Mouse (Mus musculus) embryonic stem cell, embryonic (primary cell): ENCODE measurements around the gene Adam12.

Experiments
- CTCF ChIA-PET, 4 experiments: fragments of 300-600 bp in 2 of 4; fragments of 350-600 bp in 2 of 4; sonication (Branson Sonifier 250); formaldehyde crosslinking; loops; one replicate each; lab custom pipeline; 2022; ENCODE audit warnings: inconsistent platforms in 2 of 4; lab: Charles Lee
- POLR2A ChIA-PET, 4 experiments: fragments of 300-600 bp in 2 of 4; fragments of 350-600 bp in 2 of 4; sonication (Branson Sonifier 250); formaldehyde crosslinking; loops; one replicate each; lab custom pipeline; 2022; ENCODE audit warnings: antibody characterized with exemption in 4 of 4, inconsistent platforms in 1 of 4; lab: Charles Lee

Gene Adam12

GRCm38 (mm10) chr7:133986201-133986600, 245.7 kb downstream of the Adam12 start:
- CTCF ChIA-PET, result no interaction called here
- POLR2A ChIA-PET, result no interaction called here

GRCm38 (mm10) chr7:133985648-133986047, 246.3 kb downstream of the Adam12 start:
- ChIA-PET CTCF (no interaction called here), POLR2A (no interaction called here)

DNA sequence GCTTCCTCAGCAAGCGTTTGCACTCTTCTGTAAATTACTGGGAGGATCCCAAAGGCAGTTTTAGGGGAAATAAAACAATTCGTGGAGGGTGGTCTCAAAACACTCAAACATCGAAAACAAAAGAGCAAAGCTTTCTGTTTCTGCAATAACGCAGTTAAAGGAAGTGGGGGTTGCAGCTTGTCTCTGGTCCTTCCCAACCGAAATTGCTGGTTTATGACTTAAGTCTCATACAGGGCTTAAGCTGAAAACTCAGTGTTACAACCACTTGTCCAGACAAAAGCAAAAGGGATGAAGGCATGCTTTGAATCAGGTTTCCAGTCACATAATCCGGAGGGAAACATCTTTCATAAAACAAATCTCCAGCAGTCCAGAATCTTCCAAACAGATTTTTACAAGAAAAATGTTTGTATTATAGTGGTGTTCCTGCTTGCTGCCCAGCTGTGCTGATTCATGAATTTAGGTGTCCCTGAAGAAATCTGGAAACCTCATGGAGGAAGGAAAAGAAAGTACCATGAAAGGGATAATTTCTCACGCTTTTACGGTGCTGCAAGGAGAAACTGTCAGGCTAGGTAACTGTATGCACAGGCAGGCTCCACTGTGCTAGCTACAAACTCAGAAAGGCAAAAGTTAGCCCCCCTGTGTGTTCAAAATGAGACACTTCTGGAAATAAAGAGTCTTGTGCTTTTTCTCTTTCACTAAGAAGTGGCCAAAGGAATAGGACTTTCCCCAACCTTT, 255.4 kb downstream of the Adam12 start:
- CTCF ChIA-PET, result interaction anchor here in 1 of 4 experiments (0.6 kb wide), 1 partner anchor 14 kb away, joined by 8 read pairs; no protein-coding TSS in a partner anchor

DNA sequence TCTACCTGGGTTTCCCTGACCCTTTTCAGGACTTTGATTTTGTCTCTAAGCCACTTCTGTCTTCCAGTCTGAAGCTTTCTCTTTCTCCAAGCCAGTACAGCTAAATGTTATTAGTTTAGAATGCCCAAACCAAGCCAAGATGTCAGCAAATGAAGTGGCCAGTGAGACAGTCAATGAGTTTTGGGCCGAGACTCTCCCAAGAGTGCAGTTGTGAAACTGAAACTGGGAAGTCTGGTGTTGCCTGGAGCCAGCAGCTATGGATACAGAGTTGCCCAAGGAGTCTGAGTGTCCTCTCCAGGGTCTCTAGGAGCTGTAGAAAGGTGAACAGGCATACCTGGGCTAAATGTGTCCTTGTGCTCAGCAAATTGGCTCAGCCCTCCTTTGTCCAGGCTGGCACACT, 260.9 kb downstream of the Adam12 start:
- ChIA-PET CTCF (no interaction called here), POLR2A (no interaction called here)

More for the DNA sequence above, 255.4 kb downstream of the Adam12 start:
- POLR2A ChIA-PET, result no interaction called here

DNA sequence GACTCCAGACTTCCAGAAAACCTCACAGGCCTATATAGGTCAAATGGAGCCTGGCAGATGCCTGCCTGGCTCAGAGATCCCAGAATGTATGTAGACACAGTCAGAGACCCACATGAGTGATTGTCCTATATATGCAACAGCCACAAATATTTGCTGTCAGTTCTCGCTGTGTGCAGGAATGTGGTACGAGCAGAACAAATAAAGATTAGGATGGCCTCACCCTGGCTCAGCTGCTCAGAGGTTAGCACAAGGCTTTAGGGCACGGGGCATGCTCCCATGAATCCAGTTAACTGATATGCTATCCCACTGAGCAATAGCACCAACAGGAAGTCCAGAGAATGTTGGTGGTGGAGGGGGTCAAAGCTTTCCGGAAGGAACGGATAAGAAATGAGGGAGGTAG, 261.5 kb downstream of the Adam12 start:
- ChIA-PET CTCF (no interaction called here), POLR2A (no interaction called here)

DNA sequence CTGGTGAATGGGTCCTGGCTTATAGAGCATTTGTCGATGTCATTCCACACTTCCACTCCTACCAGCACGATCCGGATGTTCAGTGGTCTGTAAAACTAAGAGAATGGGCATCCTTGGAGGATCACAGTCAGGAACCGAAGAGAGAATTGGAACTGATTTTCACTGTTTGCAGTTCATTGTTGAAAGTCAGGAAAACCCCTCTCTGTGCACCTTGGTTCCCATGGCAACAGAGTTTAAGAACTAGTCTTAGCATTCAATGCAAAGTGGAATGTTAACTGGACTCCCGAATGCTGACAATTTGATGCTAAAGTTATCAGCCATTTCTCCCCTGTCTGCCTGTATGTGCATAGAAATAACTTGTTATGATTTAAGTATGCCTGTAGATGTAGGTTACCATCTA, 264.0 kb downstream of the Adam12 start:
- POLR2A ChIA-PET, result no interaction called here
- CTCF ChIA-PET, result no interaction called here

- ChIA-PET POLR2A (no interaction called here), CTCF (no interaction called here)
These were observed 268.4 kb downstream of the Adam12 start for GRCm38 (mm10) chr7:133963501-133963900.

GRCm38 (mm10) chr7:133959200-133959599, 272.7 kb downstream of the Adam12 start:
- ChIA-PET POLR2A (no interaction called here), CTCF (interaction anchor here in 2 of 4 experiments (0.6 kb wide), 2 partner anchors 247 to 378 kb away, joined by 4 read pairs; no protein-coding TSS in a partner anchor)

DNA sequence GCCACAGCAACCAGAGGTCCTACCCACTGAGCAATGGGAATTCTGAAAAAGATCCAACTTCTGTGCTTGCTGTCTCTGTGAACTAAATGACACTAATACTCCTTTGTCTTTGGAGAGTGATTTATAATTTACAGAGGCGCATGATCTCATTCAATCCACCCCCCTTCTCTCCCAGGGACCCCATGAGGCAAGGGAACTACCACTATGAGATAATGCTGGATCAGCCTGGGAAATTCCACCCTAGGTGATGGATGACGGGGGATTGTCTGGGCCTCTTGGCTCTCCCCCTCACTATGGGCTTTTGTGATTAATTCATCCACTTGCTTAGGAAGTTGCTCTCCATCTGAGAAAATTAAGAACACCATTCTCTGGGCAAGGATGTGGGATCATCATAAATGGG, 274.1 kb downstream of the Adam12 start:
- ChIA-PET POLR2A (no interaction called here), CTCF (interaction anchor here in 1 of 4 experiments (0.6 kb wide), 1 partner anchor 405 kb away, joined by 4 read pairs; no protein-coding TSS in a partner anchor)

DNA sequence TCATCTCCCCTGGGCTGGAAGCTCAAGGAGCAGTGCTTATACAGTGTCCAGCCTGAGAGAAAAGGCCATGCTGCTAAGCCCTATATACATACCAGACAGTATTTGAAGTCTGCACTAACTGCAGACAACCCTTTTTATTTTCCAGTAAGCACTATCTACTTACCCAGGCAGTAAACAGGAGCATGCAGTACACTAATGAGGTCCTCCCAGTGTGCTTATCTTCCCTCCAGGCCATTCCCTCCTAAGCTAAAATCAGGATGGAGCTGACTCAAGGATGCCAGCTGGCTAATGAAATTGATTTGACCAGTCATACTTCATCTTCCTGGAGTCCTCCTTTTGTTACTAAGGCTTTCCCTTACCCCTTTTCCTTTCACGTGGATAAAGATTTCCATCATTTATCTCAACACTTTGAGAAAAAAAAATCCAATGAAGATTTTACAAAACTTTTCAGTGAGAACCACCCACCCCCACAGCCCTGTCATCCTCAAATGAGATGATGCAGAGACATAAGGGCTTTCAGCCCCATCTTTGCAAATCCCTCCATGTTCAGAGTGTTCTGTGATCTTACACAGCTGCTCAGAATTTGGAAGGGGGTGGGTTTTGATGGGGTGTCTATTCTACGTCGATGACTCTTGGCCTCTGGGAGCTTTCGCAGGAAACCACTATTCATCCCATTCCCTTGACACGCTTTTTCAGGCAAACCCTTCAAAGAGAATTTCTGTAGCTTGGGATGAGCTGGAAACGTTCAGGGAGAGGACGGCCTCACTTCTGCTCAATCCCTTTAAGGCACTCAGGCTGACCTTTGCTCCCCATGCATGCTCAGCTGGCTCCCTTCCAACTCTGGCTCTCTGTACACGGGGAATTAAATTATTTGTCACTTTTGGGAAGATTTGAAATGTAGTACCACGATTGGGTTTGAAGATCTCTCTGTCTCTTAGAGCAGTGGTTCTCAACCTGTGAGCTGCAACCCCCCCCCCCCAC, 277.5 kb downstream of the Adam12 start:
- CTCF ChIA-PET, result no interaction called here
- POLR2A ChIA-PET, result no interaction called here

GRCm38 (mm10) chr7:133951777-133952545, 280.0 kb downstream of the Adam12 start:
- ChIA-PET POLR2A (interaction anchor here in 1 of 4 experiments (1.2 kb wide), 1 partner anchor 33 kb away, joined by 3 read pairs; no protein-coding TSS in a partner anchor), CTCF (no interaction called here)

- POLR2A ChIA-PET, result interaction anchor here in 3 of 4 experiments (0.6 to 1.4 kb wide), 4 partner anchors 16 to 1614 kb away, joined by 3 to 5 read pairs (median 4); no protein-coding TSS in a partner anchor
- CTCF ChIA-PET, result interaction anchor here in 1 of 4 experiments (0.6 to 0.7 kb wide), 2 partner anchors 72 kb away, joined by 3 to 5 read pairs; no protein-coding TSS in a partner anchor
These were observed 284.6 kb downstream of the Adam12 start for GRCm38 (mm10) chr7:133947360-133947759.

- POLR2A ChIA-PET, result interaction anchor here in 2 of 4 experiments (0.7 to 1.4 kb wide), 3 partner anchors 15 to 425 kb away, joined by 3 to 5 read pairs (median 4); no protein-coding TSS in a partner anchor
- CTCF ChIA-PET, result interaction anchor here in 1 of 4 experiments (0.7 kb wide), 1 partner anchor 72 kb away, joined by 3 read pairs; no protein-coding TSS in a partner anchor
These were observed 285.1 kb downstream of the Adam12 start for GRCm38 (mm10) chr7:133946757-133947345.

DNA sequence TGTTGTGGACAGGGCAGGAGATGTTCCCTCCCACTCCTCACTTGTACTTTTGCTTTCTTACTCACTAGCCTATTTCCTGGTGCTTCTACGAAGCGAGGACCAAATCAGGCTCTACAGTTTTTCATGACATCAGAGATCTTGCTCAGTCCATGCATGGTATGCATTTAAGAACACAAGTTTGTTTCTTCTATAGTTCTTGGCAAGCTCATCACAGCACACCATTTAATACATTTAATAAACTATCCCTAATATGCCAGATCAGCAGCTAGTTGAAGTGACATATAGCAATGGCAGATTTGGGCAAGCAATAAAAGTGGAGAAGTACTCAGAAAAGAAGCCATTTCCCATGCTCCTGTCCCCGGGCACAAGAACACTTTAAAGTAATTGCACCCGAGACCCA, 285.8 kb downstream of the Adam12 start:
- ChIA-PET POLR2A (no interaction called here), CTCF (no interaction called here)

DNA sequence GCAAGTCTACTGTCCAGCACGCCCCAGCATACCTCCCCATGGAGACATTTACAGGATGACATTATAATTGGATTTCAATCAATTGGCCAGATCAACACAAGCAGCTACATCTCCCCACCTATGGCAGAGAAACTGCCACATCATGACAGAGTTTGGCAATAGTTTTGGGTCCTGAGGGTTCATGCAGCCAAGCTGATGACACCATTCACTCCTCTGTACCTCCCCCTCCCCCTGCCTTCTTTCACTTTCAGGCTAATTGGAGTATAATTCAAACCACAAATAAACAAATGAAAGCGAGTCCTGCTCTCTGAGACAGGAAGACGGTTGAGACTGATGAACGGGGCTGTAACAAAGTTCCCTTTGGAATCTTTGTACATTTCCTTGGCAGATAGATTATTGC, 291.5 kb downstream of the Adam12 start:
- CTCF ChIA-PET, result no interaction called here
- POLR2A ChIA-PET, result no interaction called here

DNA sequence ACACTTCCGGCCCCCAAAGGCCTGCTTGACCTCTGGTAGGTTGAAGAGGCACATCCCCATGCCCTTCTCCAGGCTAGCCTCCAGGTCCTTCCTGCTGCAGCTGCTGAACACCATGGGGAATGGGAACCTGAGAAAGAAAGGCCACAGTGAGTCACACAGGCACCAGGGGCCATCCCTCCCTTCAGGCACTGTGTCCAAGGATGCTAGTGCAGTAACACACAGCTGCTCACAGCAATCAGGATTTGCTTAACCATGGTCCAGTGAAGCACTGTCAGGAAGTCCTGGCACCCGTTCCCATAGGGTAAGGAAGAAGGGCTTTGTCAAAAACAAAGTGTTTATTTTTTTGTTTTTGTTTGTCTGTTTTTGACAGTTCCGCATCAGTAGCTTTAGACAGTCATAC, 294.5 kb downstream of the Adam12 start:
- ChIA-PET POLR2A (no interaction called here), CTCF (no interaction called here)

DNA sequence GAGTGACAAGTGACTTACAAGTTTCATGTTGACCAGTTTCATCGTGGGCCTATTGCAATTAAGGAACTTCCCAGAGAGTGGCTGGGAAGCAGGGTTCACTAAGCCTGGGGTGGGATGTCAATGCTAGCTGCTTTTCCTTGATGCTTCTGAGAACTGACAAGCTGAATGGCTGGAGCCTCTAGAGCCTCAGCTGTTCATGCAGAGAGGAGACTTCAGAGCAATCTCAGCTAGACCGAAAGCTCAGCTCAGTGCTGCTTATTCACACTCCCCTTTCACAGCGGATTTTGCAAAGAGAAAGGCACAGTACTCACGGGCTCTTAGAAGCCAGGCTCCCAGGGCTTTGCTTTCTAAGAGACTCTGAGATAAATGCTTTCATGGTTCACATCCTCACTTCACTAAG, 295.6 kb downstream of the Adam12 start:
- ChIA-PET CTCF (no interaction called here), POLR2A (interaction anchor here in 1 of 4 experiments (0.6 kb wide), 1 partner anchor 116 kb away, joined by 4 read pairs; no protein-coding TSS in a partner anchor)

GRCm38 (mm10) chr7:133933378-133933777, 298.6 kb downstream of the Adam12 start:
- ChIA-PET POLR2A (no interaction called here), CTCF (interaction anchor here in 1 of 4 experiments (0.6 kb wide), 1 partner anchor 111 kb away, joined by 3 read pairs; no protein-coding TSS in a partner anchor)
